Mouse (Mus musculus) CD4-positive, CD25-positive, alpha-beta regulatory T cell, adult 2 months (primary cell): Measurements from ENCODE around the gene Cyb5d2.

Experiments used
- DNase-seq: peaks from one replicate; pipeline ENCODE4 v3.0.0-alpha.2; 2012; ENCODE audit warnings: low read depth, low spot score

Cyb5d2 gene

GRCm38 (mm10) chr11:72795455-72796295 lies at the start of gene Cyb5d2, which contains the start of gene Zzef1:
Gene Cyb5d2, minus strand, starts transcription at chr11:72796142.
Gene Zzef1, plus strand, starts transcription at chr11:72796226.
- DNase-seq, result peak; percentile 98

- no peak for DNase-seq
Observed at GRCm38 (mm10) chr11:72845526-72845925, 49.6 kb upstream of the Cyb5d2 start.

- DNase-seq, result no peak
Observed at GRCm38 (mm10) chr11:72843576-72843975, 47.6 kb upstream of the Cyb5d2 start.

GRCm38 (mm10) chr11:72842731-72843130 lies 46.8 kb upstream of the Cyb5d2 start:
- DNase-seq, result no peak

GRCm38 (mm10) chr11:72829869-72830268 lies 33.9 kb upstream of the Cyb5d2 start:
- DNase-seq, result no peak

GRCm38 (mm10) chr11:72821041-72821440 lies 25.1 kb upstream of the Cyb5d2 start:
- DNase-seq, result no peak

GRCm38 (mm10) chr11:72818067-72818466 lies 22.1 kb upstream of the Cyb5d2 start:
- DNase-seq, result no peak

GRCm38 (mm10) chr11:72816859-72817258 lies 20.9 kb upstream of the Cyb5d2 start:
- no peak for DNase-seq

- DNase-seq, result peak; percentile 47
Observed at GRCm38 (mm10) chr11:72814188-72814587, 18.2 kb upstream of the Cyb5d2 start.

GRCm38 (mm10) chr11:72813687-72814086 lies 17.7 kb upstream of the Cyb5d2 start:
- DNase-seq, result no peak

- no peak for DNase-seq
Observed at GRCm38 (mm10) chr11:72807992-72808391, 12.1 kb upstream of the Cyb5d2 start.

- DNase-seq, result no peak
Observed at GRCm38 (mm10) chr11:72806556-72806955, 10.6 kb upstream of the Cyb5d2 start.

- no peak for DNase-seq
Observed at GRCm38 (mm10) chr11:72805232-72805631, 9.3 kb upstream of the Cyb5d2 start.

GRCm38 (mm10) chr11:72804586-72804985 lies 8.6 kb upstream of the Cyb5d2 start:
- DNase-seq, result no peak

- no peak for DNase-seq
Observed at GRCm38 (mm10) chr11:72803038-72803437, 7.1 kb upstream of the Cyb5d2 start.

- DNase-seq, result no peak
Observed at GRCm38 (mm10) chr11:72801182-72801581, 5.2 kb upstream of the Cyb5d2 start.

GRCm38 (mm10) chr11:72798112-72798511 lies 2.2 kb upstream of the Cyb5d2 start:
- DNase-seq, result no peak

- no peak for DNase-seq
Observed at GRCm38 (mm10) chr11:72796773-72797338, 914 bp upstream of the Cyb5d2 start.

- DNase-seq, result no peak
Observed at GRCm38 (mm10) chr11:72796296-72796687, 350 bp upstream of the Cyb5d2 start.

GRCm38 (mm10) chr11:72795149-72795454 lies 840 bp downstream of the Cyb5d2 start:
- no peak for DNase-seq

GRCm38 (mm10) chr11:72792033-72792432 lies 3.9 kb downstream of the Cyb5d2 start:
- no peak for DNase-seq

GRCm38 (mm10) chr11:72782503-72782902 lies 13.4 kb downstream of the Cyb5d2 start:
- DNase-seq, result no peak

- DNase-seq, result no peak
Observed at GRCm38 (mm10) chr11:72782103-72782502, 13.8 kb downstream of the Cyb5d2 start.
